Mouse (Mus musculus): Measurements from ENCODE around the gene Sgf29. TPM values are rescaled to one million over a fixed set of nuclear protein-coding genes. Genes with fewer than 3 reads are reported as not detected.
"Not testable (repeated sequence)": the region's sequence is repeated elsewhere in the genome, so short reads cannot be mapped to it uniquely, and the experiment has no call there.

The Sgf29 gene
- polyA plus RNA-seq, 1 experiment from 2014 or later = 61.5 TPM

GRCm38 (mm10) chr7:126670152-126670551 is 21.0 kb downstream of the Sgf29 start:
- no peaks in the 10 kb centered on the region for H3K27me3 ChIP-seq (ENCODE audit: control insufficient read depth, insufficient read depth, low read length)
- H3K4me2 ChIP-seq (ENCODE audit: low read depth, low read length) = no peak overlapping the region
- H3K4me1 ChIP-seq (ENCODE audit: control insufficient read depth, insufficient read depth, low read length) = no peaks in the 10 kb centered on the region
- H3K36me3 ChIP-seq (ENCODE audit: control insufficient read depth, insufficient read depth, low read length) = peaks cover 12% of the 10 kb centered on the region; the same call in 1 of the 2 replicates
- H3K4me3 ChIP-seq (ENCODE audit: low read depth, low read length) = no peak overlapping the region
- no peaks in the 10 kb centered on the region for H3K9me3 ChIP-seq (ENCODE audit: control insufficient read depth, low read length)
- WGBS = 87% methylated on average over 3 of the region's 3 CpGs
- no peak overlapping the region for H3K27ac ChIP-seq (ENCODE audit: low read depth, low read length)
- H3K9ac ChIP-seq (replicated peaks; ENCODE audit: low read depth, low read length) = no peak overlapping the region
- ATAC-seq (ENCODE audit: low read depth) = no peak

DNA sequence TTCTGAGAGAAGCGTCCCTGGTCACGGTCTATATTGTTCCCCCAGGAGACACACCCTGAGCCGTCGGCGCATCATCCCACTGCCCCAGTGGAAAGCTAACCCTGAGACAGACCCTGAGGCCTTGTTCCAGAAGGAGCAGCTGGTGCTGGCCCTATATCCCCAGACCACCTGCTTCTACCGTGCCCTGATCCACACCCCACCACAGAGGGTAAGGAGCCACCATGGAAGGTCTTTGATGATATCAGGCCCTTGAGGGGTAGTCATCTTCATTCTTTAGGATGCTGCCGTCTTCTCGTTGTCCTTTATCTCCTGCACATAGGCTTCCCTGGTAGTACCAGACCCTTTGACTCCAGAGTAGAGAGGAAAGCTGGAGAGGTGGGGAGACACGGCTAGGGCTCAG is 23.0 kb downstream of the Sgf29 start:
- H3K27ac ChIP-seq (ENCODE audit: low read depth, low read length) = no peak overlapping the region
- no peak overlapping the region for H3K4me2 ChIP-seq (ENCODE audit: low read depth, low read length)
- H3K36me3 ChIP-seq (ENCODE audit: control insufficient read depth, insufficient read depth, low read length) = peaks cover 9% of the 10 kb centered on the region; the same call in 1 of the 2 replicates
- no peak for ATAC-seq (ENCODE audit: low read depth)
- H3K9me3 ChIP-seq (ENCODE audit: control insufficient read depth, low read length) = no peaks in the 10 kb centered on the region
- no peak overlapping the region for H3K4me3 ChIP-seq (ENCODE audit: low read depth, low read length)
- no peaks in the 10 kb centered on the region for H3K4me1 ChIP-seq (ENCODE audit: control insufficient read depth, insufficient read depth, low read length)
- H3K27me3 ChIP-seq (ENCODE audit: control insufficient read depth, insufficient read depth, low read length) = no peaks in the 10 kb centered on the region
- 94% methylated on average over 9 of the region's 9 CpGs for WGBS
- H3K9ac ChIP-seq (replicated peaks; ENCODE audit: low read depth, low read length) = no peak overlapping the region

GRCm38 (mm10) chr7:126675104-126675503 is 26.0 kb downstream of the Sgf29 start:
- 94% methylated on average over 8 of the region's 8 CpGs for WGBS
- Histone ChIP-seq H3K4me3 (ENCODE audit: low read depth, low read length) (no peak overlapping the region), H3K27ac (ENCODE audit: low read depth, low read length) (no peak overlapping the region), H3K36me3 (ENCODE audit: control insufficient read depth, insufficient read depth, low read length) (peaks cover 12% of the 10 kb centered on the region; the same call in 1 of the 2 replicates), H3K9ac (replicated peaks; ENCODE audit: low read depth, low read length) (no peak overlapping the region), H3K27me3 (ENCODE audit: control insufficient read depth, insufficient read depth, low read length) (no peaks in the 10 kb centered on the region), H3K4me1 (ENCODE audit: control insufficient read depth, insufficient read depth, low read length) (no peaks in the 10 kb centered on the region), H3K9me3 (ENCODE audit: control insufficient read depth, low read length) (no peaks in the 10 kb centered on the region), H3K4me2 (ENCODE audit: low read depth, low read length) (no peak overlapping the region)
- no peak for ATAC-seq (ENCODE audit: low read depth)

- no peak for ATAC-seq (ENCODE audit: low read depth)
- H3K4me2 ChIP-seq (ENCODE audit: low read depth, low read length) = no peak within 1 kb of the TSS
- peaks cover 12% of the 10 kb centered on the region; the same call in 1 of the 2 replicates for H3K36me3 ChIP-seq (ENCODE audit: control insufficient read depth, insufficient read depth, low read length)
- no peak within 1 kb of the TSS for H3K27ac ChIP-seq (ENCODE audit: low read depth, low read length)
- H3K4me3 ChIP-seq (ENCODE audit: low read depth, low read length) = no peak within 1 kb of the TSS
- H3K9me3 ChIP-seq (ENCODE audit: control insufficient read depth, low read length) = no peaks in the 10 kb centered on the region
- H3K27me3 ChIP-seq (ENCODE audit: control insufficient read depth, insufficient read depth, low read length) = no peaks in the 10 kb centered on the region
- no peaks in the 10 kb centered on the region for H3K4me1 ChIP-seq (ENCODE audit: control insufficient read depth, insufficient read depth, low read length)
- H3K9ac ChIP-seq (replicated peaks; ENCODE audit: low read depth, low read length) = no peak within 1 kb of the TSS
- 86% methylated on average over 1 of the region's 1 CpGs for WGBS
Observed at GRCm38 (mm10) chr7:126676207-126676606, 27.1 kb downstream of the Sgf29 start, which contains the start of gene Sult1a1. Gene Sult1a1 (minus strand): TSS chr7:126676432.

DNA sequence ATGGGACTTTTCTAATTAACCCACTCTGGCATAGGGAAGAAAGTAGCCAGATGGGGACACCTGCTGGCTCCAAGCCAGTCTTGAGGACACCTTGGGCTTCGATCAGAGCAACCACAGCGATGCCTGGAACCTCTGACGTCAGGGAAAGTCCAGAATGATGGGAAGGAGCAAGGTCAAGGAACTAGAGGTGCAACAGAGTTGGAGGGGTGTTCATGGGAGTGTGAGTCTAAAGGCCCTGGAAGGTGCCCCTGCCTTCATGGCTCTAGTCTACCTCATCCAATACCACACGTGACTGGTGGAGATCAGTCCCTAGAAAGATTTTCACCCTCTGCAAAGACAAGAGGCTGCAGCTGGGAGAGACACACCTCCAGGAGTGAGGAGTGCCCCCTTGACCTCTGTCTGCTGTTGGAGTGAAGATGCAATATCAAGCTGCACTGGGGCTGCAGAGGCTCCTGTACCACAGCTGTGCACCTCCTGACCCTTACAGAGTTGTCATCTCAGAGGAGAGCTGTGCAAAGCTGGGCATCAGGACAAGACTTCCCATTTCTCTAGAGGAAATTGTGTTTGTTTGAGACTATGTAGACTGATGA is 27.6 kb downstream of the Sgf29 start:
- Histone ChIP-seq H3K4me3 (ENCODE audit: low read depth, low read length) (no peak overlapping the region), H3K27me3 (ENCODE audit: control insufficient read depth, insufficient read depth, low read length) (no peaks in the 10 kb centered on the region), H3K9me3 (ENCODE audit: control insufficient read depth, low read length) (no peaks in the 10 kb centered on the region), H3K9ac (replicated peaks; ENCODE audit: low read depth, low read length) (no peak overlapping the region), H3K4me2 (ENCODE audit: low read depth, low read length) (no peak overlapping the region), H3K27ac (ENCODE audit: low read depth, low read length) (no peak overlapping the region), H3K4me1 (ENCODE audit: control insufficient read depth, insufficient read depth, low read length) (no peaks in the 10 kb centered on the region), H3K36me3 (ENCODE audit: control insufficient read depth, insufficient read depth, low read length) (peaks cover 7% of the 10 kb centered on the region; the same call in 1 of the 2 replicates)
- ATAC-seq (ENCODE audit: low read depth) = no peak
- 83% methylated on average over 4 of the region's 4 CpGs for WGBS

DNA sequence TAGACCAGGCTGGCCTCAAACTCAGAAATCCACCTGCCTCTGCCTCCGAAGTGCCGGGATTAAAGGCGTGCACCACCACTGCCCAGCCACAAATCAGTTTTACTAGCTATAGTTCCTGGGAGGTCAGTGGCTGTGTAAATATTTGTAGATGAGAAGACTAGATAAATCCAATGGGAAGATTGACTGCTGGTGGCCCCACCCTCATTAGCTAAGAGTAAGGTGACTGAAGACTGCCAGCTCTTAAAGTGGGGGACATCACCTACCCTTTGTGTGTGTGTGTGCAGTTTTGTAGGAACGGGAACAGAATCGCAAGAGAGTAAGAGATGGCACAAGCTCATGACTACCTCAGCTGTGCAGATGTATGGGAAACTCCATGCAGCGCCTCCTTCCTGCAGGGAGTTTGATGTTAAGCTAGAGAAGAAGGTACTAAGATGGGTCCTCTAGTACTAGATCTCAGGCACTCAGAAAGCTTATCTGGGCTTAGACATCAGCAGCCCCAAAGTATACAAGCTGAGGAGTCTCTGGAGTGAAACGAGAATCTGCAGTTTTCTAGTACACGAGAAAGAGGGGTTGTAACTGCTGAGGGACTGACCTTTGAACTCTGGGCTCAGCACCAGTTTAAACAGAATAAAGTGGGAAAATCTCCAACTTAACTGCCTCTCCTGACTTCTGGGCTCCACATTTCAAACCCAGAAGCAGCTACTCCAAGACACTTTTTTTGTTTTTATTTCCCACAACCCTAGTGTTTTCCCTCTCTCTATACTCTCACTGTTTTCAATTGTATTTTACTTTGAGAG is 29.6 kb downstream of the Sgf29 start:
- WGBS = 85% methylated on average over 8 of the region's 8 CpGs
- H3K4me1 ChIP-seq (ENCODE audit: control insufficient read depth, insufficient read depth, low read length) = no peaks in the 10 kb centered on the region

GRCm38 (mm10) chr7:126679683-126680082 is 30.6 kb downstream of the Sgf29 start:
- Histone ChIP-seq H3K4me2 (ENCODE audit: low read depth, low read length) (no peak overlapping the region), H3K27me3 (ENCODE audit: control insufficient read depth, insufficient read depth, low read length) (no peaks in the 10 kb centered on the region), H3K4me3 (ENCODE audit: low read depth, low read length) (no peak overlapping the region), H3K9me3 (ENCODE audit: control insufficient read depth, low read length) (no peaks in the 10 kb centered on the region), H3K9ac (replicated peaks; ENCODE audit: low read depth, low read length) (no peak overlapping the region), H3K36me3 (ENCODE audit: control insufficient read depth, insufficient read depth, low read length) (peaks cover 4% of the 10 kb centered on the region; the same call in 1 of the 2 replicates), H3K4me1 (ENCODE audit: control insufficient read depth, insufficient read depth, low read length) (no peaks in the 10 kb centered on the region), H3K27ac (ENCODE audit: low read depth, low read length) (no peak overlapping the region)
- no peak for ATAC-seq (ENCODE audit: low read depth)
- 97% methylated on average over 5 of the region's 5 CpGs for WGBS

More for the DNA sequence above, 29.6 kb downstream of the Sgf29 start:
- ATAC-seq (ENCODE audit: low read depth) = no peak
- Histone ChIP-seq H3K27ac (ENCODE audit: low read depth, low read length) (no peak overlapping the region), H3K4me3 (ENCODE audit: low read depth, low read length) (no peak overlapping the region), H3K4me2 (ENCODE audit: low read depth, low read length) (no peak overlapping the region), H3K36me3 (ENCODE audit: control insufficient read depth, insufficient read depth, low read length) (peaks cover 4% of the 10 kb centered on the region; the same call in 1 of the 2 replicates), H3K9me3 (ENCODE audit: control insufficient read depth, low read length) (no peaks in the 10 kb centered on the region), H3K27me3 (ENCODE audit: control insufficient read depth, insufficient read depth, low read length) (no peaks in the 10 kb centered on the region), H3K9ac (replicated peaks; ENCODE audit: low read depth, low read length) (no peak overlapping the region)

DNA sequence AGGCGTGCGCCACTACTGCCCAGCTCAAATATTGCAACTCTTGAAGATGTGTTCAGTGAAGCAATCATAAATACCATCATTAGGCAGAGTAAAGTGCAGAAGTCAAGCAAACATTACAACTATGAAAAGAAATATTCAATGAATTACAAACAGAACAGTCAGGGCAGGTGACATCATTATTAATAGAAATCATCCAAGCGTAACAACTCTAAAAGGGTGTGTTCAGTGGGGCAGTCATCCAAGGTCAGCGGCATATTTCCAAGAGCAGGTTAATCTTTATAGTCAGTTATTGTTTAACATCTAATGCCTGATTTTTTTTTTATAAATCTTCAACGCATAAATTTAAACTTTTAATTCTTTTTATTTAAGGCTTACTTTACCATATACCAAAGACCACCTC is 32.1 kb downstream of the Sgf29 start:
- H3K4me2 ChIP-seq (ENCODE audit: low read depth, low read length) = no peak overlapping the region
- H3K36me3 ChIP-seq (ENCODE audit: control insufficient read depth, insufficient read depth, low read length) = peaks cover 4% of the 10 kb centered on the region; the same call in 1 of the 2 replicates
- no peaks in the 10 kb centered on the region for H3K9me3 ChIP-seq (ENCODE audit: control insufficient read depth, low read length)
- H3K27ac ChIP-seq (ENCODE audit: low read depth, low read length) = no peak overlapping the region
- H3K9ac ChIP-seq (replicated peaks; ENCODE audit: low read depth, low read length) = no peak overlapping the region
- no peak overlapping the region for H3K4me3 ChIP-seq (ENCODE audit: low read depth, low read length)
- WGBS = 97% methylated on average over 5 of the region's 5 CpGs
- no peaks in the 10 kb centered on the region for H3K4me1 ChIP-seq (ENCODE audit: control insufficient read depth, insufficient read depth, low read length)
- H3K27me3 ChIP-seq (ENCODE audit: control insufficient read depth, insufficient read depth, low read length) = no peaks in the 10 kb centered on the region
- no peak for ATAC-seq (ENCODE audit: low read depth)

DNA sequence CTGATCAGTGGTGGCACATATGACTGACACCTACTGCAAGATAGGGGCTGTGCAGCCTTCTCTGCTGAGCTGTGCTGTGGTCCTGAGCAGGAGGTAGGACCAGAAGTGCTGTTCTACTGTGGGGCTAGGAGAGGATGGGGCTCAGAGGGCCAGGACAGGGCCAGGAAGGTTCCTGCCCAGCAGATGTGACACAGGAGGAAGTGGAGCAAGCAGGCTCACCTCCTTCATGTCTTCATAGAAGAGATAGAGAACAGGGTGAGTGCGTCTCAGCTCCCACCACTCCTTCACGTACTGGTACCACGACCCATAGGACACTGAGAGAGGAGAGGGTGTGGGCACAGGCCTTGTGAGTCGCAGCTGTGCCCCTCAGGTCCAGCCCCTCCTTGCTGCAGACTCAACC is 39.0 kb downstream of the Sgf29 start:
- not testable (repeated sequence) for H3K9ac ChIP-seq (replicated peaks; ENCODE audit: low read depth, low read length); H3K36me3 ChIP-seq (ENCODE audit: control insufficient read depth, insufficient read depth, low read length); H3K27ac ChIP-seq (ENCODE audit: low read depth, low read length); H3K4me3 ChIP-seq (ENCODE audit: low read depth, low read length); H3K4me2 ChIP-seq (ENCODE audit: low read depth, low read length); ATAC-seq (ENCODE audit: low read depth); H3K27me3 ChIP-seq (ENCODE audit: control insufficient read depth, insufficient read depth, low read length); H3K9me3 ChIP-seq (ENCODE audit: control insufficient read depth, low read length); H3K4me1 ChIP-seq (ENCODE audit: control insufficient read depth, insufficient read depth, low read length)
- WGBS = 71% methylated on average over 4 of the region's 4 CpGs

All from neural tube, embryonic 14.5 days (tissue).